Mouse (Mus musculus): Measurements from ENCODE around the gene Arpc4.

The Arpc4 gene

GRCm38 (mm10) chr6:113367574-113367973 is 10.3 kb upstream of the Arpc4 start:
- DNase-seq = no peak

DNA sequence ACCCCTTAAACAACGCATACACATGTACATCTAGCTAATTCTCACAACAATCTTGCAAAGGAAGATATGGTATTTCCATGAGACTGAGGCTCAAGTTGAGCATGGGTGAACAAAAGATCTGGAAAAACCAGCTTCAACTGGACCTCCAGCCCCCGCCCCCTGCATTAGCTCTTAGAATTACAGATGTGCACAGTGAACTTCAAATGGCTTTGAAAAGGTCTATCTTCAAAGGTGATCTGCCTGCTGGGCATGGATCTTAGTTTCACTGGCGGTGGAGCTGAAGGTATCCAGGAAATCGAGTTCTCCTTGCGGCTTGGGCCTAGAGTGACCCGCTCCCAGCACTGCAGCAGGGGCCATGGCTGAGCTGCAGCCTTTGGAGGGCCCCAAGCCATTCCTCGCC is 9.8 kb upstream of the Arpc4 start:
- DNase-seq = no peak

- no peak for DNase-seq
Observed at GRCm38 (mm10) chr6:113368577-113368976, 9.3 kb upstream of the Arpc4 start.

- DNase-seq = no peak
Observed at GRCm38 (mm10) chr6:113370194-113370929, 7.6 kb upstream of the Arpc4 start.

DNA sequence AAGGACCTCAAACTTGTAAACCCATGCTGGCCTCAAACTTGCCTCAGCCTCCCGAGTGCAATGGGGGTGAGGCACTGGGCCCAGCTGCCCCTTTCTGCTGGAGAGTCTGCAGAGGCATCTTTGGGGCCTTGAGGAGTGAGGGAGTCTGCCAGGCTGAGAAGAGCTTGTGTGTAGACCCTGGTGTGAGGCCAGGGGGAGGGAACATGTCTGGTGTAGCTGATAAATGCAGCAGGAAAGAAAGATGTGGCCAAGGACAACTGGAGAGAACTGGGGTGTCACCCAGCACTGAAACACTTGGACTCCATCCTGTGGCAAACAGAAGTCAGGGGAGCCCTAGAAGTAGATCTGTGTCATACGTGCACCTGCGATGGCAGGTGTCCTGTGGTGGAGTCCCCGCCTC is 4.4 kb upstream of the Arpc4 start:
- no peak for DNase-seq

DNA sequence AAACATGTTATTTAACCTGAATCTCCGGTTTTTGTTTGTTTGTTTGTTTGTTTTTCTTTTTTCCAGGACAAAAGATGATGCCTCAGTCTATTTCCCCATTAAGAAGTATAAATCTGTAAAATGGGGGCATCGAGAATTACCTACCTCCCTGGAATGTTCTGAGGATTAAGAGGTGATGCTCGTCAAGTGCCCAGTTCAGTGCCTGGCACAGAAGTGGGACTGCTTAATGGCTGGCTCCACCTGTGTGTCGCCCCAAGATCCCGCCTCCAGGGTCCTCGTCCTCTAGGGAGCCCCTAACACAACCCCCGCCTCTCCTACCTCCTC is 781 bp upstream of the Arpc4 start:
- peak in 1 of 2 experiments; percentile 84 for DNase-seq

DNA sequence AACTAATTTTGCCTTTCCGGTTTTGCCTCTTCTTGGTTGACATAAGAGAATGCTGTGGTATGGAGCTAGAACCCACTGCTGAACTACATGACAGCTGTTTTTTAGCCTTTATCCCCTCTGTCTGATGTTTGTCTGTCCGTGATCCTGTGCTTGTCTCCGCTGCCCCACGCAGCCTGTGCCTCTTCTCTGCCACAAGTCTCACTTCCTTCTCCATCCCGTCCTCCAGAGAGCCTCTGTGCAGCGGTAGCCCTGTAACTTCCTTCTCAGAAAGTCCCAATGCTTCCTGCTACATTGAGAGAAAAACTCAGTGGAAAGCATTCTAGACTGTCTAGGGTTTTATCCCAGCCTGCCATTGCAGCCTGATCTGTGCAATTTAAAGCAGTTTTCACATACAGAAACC is 1.3 kb downstream of the Arpc4 start:
- DNase-seq = no peak

- DNase-seq = no peak
Observed at GRCm38 (mm10) chr6:113380480-113380879, 2.6 kb downstream of the Arpc4 start.

DNA sequence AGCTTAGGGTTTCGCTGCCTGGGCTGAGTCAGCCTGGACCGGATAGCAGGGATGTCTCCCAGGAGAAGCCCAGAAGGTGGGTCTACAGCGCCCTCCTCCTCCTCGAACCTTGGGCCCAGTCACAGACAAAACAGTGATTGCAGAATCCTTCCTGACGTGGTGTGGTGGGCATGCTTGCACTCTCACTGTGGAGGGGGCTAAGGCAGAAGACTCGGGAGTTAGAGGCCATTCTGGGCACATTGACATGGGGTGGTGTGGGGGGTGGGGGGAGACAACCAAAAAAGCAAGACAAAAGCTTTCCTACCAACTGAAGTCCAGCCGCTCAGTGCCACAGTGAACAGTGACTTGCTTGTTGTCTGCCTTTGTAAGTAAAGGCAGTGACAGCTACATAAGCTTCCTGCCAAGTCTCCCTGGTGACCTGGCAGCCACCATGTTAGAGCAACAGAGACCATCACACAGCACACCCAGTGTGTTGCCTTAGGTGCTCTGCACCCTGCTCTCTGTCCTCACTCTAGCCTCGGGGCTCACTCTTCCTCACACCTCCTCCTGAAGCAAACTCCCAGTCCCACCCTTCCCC is 6.5 kb downstream of the Arpc4 start:
- no peak for DNase-seq

- no peak for DNase-seq
Observed at GRCm38 (mm10) chr6:113385160-113385714, 7.3 kb downstream of the Arpc4 start.

- DNase-seq = no peak
Observed at GRCm38 (mm10) chr6:113386025-113386424, 8.1 kb downstream of the Arpc4 start.

DNA sequence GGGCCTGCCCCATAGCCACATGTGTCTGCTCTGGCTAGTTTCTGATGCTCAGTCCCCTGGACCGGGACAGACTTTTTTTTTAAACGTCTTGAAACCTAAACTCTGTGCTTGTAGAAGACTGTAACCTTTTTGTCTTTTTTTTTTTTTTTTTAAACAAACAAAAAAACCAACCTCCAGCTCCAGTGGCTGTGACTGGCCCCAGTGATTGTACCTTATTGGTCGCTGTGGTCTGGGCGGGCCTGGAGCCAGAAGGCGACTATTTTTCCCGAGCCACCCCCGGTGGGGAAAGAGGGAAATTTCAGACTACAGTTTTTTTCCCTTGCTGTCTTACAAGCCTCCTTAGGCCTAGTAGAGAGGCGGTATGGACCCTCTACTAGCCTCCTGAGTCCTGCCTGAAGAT is 11.0 kb downstream of the Arpc4 start, which contains the start of gene Ttll3:
TSS of gene Ttll3 (plus strand) at position 301 of the 400 bp plus-strand sequence.
- no peak for DNase-seq

DNA sequence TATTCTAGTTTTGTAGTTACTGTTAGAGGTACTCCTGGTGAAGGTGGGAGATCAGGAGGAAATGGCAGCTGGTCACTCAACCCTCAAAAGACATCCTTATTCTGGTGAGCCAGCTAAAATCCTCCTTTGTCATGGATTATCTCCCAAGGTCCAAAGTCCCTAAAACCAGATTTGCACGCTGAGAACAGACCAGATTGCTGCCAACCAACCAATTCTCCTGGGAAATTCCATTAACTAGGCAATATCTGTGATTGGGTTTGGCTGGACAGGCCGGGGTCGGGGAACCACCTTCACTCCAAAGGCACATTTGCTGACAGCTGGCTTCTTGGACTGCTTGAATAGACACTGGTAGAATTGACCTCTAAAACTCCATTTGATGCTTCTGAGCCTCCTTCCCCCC is 12.8 kb downstream of the Arpc4 start:
- no peak for DNase-seq

GRCm38 (mm10) chr6:113392015-113392386 is 14.1 kb downstream of the Arpc4 start:
- no peak for DNase-seq

DNA sequence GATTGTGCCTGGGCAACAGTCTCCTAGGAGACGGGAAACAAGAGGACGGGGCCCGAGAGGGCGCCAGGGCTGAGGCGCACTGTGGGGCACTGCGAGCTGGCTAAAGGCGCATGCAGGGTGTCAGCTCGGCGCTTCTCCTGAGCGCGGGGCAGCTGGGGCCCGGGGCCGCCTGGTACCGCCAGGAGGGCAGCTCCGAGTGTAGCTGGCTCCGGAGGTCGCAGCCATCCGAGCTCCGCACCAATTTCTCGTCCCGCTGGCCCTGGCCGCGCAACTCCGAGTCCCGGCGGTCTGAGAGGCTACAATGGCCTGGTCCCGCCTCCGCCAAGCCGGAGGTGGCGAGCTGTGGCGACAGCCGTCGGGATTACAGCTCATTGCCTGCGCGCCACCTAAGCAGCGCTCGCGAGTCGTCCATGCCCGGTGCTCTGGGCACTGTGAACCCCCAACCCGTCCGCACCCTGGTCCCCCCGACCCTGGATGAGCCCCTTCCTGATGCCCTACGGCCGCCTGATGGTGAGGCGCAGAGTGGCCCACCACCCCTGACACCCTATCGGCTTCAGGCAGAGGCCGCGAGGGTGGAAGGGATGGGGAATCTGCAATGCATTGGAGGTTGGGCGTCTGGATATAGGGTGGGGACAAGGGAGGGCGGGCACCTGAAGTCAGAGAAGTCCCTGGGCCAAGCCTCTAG is 14.6 kb downstream of the Arpc4 start:
- DNase-seq = no peak

DNA sequence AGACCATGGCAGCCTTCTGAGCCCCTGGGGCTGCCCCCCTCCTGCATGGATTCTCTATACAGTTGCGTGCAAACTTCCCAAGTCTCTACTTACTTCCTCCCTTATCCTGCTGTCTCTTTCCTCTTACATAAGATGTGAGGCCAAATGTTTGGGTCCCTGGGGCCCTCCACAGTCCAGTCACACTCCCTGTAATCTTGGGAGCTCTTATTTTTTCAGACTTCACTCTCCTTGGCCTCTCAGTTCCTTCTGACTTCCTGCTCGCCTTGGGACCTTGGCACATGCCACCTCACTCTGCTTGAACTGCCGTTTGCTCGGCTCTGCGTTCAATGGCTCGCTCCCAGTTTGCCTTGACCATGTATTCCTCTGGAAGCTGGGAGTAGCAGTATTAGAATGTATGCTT is 16.0 kb downstream of the Arpc4 start:
- no peak for DNase-seq

GRCm38 (mm10) chr6:113394811-113395210 is 16.9 kb downstream of the Arpc4 start:
- DNase-seq = no peak

DNA sequence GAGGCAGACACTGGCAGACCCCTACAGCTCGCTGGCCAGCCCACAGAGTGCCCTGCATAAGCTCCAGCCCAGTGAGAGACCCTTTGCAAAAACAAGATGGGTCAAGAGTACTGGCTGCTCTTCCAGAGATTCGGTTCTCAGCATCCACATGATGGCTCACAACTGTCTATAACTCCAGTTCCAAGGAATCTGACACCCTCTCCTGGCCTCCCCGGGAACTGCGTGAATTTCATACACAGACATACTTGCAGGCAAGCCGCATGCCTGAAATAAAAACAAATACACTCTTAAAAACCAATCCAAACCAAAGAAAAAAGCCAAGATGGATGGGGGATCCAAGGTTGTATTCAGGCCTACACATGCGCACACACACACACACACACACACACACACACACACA is 17.6 kb downstream of the Arpc4 start:
- DNase-seq = no peak

DNA sequence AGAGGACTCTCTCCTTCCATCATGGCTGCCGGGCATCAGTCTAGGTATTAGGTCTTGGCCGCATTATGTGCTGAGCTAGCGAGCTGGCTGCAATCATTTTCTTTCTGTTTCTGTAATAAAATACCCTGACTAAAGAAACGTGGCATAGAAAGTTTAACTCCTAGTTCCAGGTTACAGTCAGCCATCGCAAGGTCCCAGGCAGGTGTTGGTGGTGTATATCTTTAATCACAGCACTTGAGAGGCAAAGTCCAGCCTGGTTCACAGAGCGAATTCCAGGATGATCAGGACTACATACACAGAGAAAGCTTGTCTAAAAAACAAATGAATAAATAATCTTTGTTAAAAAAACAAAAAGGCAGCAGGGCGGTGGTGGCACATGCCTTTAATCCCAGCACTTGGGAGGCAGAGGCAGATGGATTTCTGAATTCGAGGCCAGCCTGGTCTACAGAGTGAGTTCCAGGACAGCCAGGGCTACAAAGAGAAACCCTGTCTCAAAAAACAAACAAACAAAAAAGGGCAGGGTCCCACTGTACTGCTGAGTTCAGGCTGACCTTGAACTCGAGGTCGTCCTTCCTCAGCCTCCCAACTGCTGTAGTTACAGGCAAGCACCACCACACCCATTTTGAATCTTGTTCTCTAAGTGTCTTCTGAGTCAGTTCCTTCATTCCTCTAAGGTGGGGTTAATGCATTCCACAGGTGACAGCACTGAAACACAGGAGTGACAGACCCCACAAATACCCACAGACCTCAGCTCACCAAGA is 18.5 kb downstream of the Arpc4 start:
- no peak for DNase-seq

DNA sequence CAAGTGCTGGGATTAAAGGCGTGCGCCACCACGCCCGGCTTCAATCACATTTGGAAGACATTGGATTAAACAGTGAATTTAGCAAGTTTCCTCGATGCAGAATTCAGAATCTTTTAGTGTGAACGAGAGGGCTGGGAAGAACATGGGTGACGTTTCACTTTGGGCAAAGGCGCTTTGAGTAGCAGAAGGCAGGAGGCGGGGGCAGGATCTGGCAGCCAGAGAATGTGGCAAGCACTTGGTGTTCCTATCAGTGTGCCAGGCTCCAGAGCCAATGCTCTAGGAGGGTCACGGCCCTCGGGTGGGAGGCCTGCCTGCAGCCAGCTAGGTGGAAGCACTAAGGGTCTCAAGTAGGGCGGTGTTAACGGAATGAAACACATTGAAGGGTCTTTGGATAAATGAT is 24.2 kb downstream of the Arpc4 start:
- DNase-seq = no peak

DNA sequence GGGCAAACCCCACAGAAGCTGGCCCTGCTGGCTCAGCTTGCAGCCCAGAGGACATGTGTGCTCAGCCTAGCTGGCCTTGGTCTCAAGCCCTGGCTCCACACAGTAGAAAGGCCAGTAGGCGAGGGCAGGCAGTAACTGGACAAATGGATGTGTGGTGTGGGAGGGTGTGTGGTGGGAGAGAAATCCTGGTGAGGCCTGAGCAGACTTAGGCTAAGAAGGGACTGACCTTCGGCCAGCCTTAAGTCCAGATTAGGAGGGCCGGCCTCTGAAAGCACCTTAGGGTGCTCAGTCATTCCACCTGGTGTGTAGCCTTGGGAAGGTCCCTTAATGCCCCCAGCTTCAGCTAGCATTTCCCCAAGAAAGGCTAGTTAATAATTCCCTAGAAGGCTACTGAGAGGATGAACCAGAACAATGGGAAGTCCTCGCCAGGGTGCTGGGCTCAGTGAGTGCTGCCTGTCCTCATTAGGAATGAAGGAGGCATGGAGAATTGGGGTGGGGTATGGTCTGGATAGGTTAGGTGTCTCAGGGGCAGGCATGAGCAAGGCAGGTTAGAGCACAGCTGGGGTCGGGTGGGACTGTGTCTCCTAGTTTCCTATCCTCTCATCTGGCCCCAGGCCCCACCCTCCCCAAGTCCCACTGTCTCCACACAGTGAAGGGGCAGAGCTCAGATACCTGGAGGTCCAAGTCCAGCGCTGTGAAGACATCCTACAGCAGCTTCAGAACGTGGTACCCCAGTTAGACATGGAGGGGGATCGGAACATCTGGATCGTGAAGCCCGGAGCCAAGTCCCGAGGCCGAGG is 26.9 kb downstream of the Arpc4 start:
- no peak for DNase-seq

- DNase-seq = no peak
Observed at GRCm38 (mm10) chr6:113405483-113405882, 27.6 kb downstream of the Arpc4 start.

All from thymus, adult 18-20 months (tissue).